Mouse (Mus musculus) ovary, postnatal 36 days (tissue): ENCODE data around the gene Erg.
A peak's percentile ranks its signal among the peaks of the same experiment; 100 is the strongest.

Experiments used
- DNase-seq: peaks from one replicate; pipeline ENCODE4 v3.0.0; 2022; ENCODE audit warnings: low spot score, mixed read lengths

The Erg gene

GRCm38 (mm10) chr16:95387008-95387407, 199.4 kb downstream of the Erg start:
- no peak for DNase-seq

- DNase-seq: no peak
These were observed 201.0 kb downstream of the Erg start for GRCm38 (mm10) chr16:95385299-95385973.

DNA sequence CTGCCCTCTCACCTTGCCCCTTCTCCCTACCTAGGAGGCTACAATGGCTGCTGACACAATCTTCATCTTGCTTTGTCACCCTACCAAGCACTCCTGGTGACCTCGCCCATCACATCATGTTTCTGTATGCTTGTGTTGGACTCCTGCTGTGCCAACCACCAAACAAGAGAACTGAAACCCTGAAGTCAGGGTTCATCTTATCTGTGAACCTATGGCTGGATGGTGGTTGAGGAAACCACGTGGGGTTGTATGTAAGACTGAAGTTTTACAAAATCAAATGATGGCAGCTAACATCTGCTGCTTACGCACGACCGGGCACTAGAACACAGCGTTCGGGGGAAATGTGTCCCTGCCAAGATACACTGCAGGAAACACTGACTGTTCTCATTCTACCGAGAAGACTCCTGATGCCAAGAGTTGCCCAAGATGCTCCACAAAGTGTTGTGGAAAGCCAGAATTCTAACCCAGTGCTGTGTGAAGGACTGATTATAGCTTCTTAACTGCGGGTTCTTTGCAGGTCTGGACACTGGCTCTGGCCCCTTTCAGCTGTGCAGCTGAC, 201.7 kb downstream of the Erg start:
- DNase-seq: no peak

DNA sequence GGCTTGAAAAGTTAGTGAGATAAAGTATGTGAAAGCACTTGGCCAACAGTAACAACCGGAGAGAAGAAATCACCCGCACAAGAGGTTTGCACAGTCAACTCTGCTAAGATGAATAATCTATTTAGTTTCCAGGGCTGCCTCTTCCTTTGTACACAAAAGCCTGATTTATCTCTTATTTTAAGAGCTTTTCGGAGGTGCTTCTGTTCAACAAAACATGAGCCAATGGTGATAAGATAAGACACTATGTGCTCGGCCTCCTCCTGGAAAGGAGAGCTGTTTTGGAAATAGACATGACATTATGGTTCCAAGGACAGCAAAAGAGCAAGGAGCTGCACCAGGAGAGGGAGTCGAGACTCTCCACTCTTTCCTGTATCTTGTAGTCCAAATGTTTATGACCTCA, 204.1 kb downstream of the Erg start:
- DNase-seq: no peak

GRCm38 (mm10) chr16:95376834-95377233, 209.6 kb downstream of the Erg start:
- no peak for DNase-seq

GRCm38 (mm10) chr16:95376364-95376763, 210.0 kb downstream of the Erg start:
- DNase-seq: no peak

- no peak for DNase-seq
These were observed 211.7 kb downstream of the Erg start for GRCm38 (mm10) chr16:95374646-95375045.

- DNase-seq: peak; percentile 30
These were observed 213.4 kb downstream of the Erg start for GRCm38 (mm10) chr16:95372960-95373359.

- DNase-seq: no peak
These were observed 214.7 kb downstream of the Erg start for GRCm38 (mm10) chr16:95371713-95372112.

DNA sequence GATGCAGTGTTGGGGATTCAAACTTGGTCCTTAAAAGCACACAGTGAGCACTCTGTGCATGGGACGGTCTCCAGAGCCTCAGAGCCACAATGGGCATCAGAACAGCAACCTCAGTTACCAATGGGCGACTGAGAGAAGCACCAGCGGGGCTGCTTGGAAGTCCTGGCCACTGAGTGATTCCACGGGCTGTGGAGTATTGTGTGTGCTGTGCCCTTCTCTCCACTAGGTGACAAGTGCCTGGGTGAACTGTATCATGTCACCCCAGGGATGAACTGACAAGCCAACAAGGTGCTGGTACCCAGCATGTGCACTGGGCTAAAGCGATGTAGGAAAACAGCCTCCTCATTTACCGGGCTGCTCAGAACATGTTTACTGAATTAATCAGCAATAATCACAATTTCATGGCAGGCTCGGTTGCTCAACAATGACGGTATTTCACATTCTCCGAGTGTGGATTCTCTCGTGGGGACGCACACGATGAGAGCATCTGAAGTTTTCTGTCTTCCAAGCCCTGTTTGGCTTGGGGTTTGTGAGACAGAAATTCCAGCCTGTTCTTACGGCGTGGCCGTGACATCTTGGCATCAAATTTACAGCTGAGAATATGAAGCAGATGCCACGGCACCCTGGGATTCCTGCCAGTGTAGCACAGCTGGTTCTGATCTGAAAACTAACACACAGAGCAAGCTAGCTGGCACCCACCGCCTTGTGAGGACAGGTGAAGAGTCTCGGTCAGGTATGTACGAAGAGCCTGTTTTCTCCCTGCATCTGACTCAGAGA, 219.2 kb downstream of the Erg start:
- no peak for DNase-seq

- DNase-seq: no peak
These were observed 221.2 kb downstream of the Erg start for GRCm38 (mm10) chr16:95365214-95365613.

GRCm38 (mm10) chr16:95363632-95364465, 222.5 kb downstream of the Erg start:
- DNase-seq: no peak

DNA sequence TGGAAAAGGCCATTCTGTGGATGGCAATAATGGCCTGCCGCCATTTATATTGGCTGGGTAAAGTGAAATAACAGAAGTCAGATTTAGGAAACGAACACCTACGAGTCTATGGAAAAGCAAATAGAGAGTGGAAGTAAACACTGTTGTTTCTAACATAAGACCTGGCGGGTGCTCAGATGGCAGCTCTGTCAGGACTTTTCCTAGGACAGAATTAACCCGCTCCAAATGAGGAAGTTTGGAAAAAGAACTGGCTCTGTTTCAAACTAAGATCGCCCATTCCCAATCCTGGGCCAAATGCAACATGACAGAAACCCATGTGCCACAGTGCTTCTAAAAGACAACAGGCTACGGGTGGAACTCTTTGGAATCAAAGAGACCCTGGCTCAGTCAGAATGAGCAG, 224.4 kb downstream of the Erg start:
- DNase-seq: no peak

GRCm38 (mm10) chr16:95360940-95361489, 225.4 kb downstream of the Erg start:
- no peak for DNase-seq

DNA sequence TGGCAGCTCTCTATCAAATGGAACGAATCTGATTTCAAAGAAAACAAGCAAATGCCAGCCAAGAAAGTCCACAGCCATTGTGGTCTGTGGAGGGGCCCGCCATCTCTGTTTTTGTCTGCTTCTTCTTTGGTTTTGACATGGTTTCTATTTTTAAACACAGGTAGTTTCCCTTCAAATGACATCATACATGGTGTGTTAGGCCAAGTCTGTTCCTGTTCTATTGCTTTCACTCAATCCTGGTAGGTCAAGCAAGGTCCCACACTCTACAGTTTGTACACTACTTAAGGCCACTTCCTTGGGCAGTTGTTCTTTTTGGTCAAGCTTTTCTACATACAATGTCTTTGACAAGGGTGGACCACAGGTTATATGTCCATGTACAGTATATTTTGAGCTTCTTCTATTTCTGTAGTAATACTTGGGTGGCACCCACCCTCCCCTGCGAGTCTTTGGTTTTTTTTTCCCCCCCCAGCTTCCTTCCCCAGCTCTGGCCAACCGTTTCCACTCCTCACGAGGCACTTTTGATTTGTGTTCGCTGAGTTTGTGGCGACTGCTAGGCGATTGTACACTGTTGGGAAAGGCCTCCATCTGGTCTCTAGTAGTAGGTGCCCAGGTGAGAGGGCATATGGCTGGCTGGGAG, 226.1 kb downstream of the Erg start:
- no peak for DNase-seq

DNA sequence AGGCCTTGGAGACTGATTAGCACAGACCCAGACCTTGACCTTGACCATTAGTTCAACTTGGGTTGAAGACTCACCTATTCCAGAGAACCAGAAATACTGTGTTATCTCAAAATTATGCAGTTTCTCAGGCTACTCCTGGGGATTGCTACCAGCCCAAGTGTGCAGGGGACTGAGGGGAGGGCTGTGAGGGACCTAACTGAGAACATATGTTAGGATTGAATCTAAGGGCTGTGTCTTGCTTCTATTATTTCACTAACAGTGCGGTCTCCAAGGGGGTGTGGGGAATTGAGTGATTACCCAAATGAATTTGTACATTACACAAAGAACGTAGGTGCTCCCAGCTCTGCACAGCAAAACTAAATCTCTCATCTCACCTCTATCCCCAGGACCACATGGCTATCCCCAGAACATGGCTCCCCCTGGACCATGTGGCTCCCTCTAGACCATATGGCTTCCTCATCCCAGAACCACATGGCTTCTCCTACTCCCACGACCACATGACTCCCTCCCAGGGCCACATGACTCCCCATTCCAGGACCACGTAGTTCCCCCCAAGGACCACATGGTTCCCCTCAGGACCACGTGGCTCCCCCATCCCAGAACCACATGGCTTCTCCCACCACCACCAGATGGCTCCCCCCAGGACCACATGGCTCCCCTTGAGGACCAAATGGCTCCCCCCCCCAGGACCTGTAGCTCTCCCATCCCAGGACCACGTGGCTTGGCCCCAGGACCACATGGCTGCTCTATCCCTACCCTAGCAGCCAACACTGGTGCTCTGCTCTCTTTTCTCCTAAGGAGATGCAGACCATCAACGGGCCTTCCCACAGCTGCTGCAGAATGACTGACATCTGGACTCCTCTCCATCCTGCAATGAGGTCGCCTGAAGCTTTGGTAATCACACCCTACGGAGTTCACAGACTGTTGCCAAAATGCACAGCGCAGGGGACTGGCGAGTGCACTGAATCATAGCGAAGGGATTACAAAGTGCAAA, 229.1 kb downstream of the Erg start:
- DNase-seq: no peak

DNA sequence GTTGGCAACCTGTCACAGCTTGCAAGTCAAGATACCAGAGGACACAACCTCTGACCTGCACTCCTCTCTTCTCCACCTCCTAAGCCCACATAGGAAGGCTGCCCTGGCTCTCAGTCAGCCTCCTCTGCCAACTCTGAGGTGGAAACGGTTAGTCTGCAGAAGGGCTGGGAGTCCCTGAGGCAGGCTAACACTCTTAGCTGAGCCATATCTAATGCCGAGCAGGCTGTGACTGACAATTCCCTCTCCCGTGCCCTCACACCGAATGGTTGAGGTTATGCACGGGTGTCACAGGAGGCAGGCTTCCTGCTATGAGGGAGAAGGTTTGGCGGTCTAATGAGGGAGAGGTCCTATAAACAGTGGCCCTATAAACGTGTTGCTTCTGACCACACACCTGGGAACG, 232.6 kb downstream of the Erg start:
- no peak for DNase-seq

DNA sequence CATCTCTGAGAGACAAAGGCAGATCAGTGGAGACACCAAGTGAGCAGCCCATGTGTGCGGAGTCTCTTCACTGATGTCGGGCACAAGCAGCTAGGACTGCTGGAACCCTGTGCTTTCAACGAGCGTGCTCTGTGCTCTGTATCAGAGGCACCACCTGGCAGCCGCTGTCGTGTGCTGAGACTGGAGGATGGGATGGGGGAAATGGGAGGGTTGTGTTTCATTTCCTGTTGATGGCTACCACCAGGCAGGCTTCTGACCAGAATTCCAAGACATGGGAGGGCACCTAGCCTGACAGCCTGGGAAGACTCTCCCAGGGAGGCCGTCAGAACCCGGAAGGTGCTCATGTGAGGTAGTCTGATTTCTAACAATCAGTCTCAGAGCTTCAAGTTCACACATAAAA, 234.1 kb downstream of the Erg start:
- DNase-seq: no peak

GRCm38 (mm10) chr16:95350499-95350898, 235.9 kb downstream of the Erg start:
- DNase-seq: peak; percentile 42

GRCm38 (mm10) chr16:95349745-95350144, 236.6 kb downstream of the Erg start:
- DNase-seq: no peak
